Comparison of ENCODE assay signal across 30 mouse cellular contexts in the genomic region with DNA sequence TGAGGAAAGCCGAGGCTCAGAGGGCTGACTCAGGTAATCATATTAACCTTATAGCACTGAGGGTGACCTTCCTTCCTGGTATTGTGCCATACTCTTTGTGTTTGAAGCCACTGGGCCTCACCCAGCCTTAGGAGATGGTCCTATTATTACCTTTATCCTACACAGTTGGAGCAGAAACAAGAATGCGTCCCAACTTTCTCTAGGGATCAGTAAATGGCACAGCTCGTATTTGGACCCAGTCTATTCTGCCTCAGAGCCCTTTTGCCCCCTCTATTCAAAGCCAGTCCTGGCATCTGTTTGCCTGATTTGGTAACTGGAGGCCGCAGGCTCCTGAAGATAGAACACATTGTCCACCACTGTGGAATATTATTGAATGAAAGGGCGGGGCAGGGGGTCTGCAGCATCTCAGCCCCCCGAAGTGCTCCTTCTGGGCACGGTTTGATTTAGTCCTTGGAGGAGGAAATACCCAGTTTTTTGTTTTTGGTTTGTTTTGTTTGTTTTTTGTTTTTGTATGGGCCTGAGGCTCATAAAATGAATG. TPM values are rescaled to one million over a fixed set of nuclear protein-coding genes. Genes with fewer than 3 reads are reported as not detected.
DNase-seq lines count a peak whose midpoint lies in the region; ATAC-seq lines count a peak whose summit lies in the region.
"Had no signal": no experiment of that assay in that cellular context is flagged by ENCODE, and none has a peak within 500 bp of the region (broad histone marks: within the 10 kb centered on the region; RNA-seq: fewer than 3 reads in every experiment).

No protein-coding gene starts in this region.

- H3K27ac ChIP-seq in forebrain, embryonic 11.5 days (ENCODE audit: low read depth, low read length) = no peak overlapping the region
- H3K27ac ChIP-seq in forebrain, embryonic 10.5 days = no peak overlapping the region
- no peak overlapping the region for H3K27ac ChIP-seq in midbrain, embryonic 11.5 days (ENCODE audit: low read depth, low read length)
- H3K27ac ChIP-seq in midbrain, embryonic 15.5 days = no peak overlapping the region
- H3K27ac ChIP-seq: embryonic facial prominence, embryonic 13.5 days; embryonic facial prominence, embryonic 15.5 days; forebrain, embryonic 13.5 days; forebrain, embryonic 15.5 days had no signal

- DNase-seq in forebrain, embryonic 11.5 days (ENCODE audit: low spot score) = no peak
- DNase-seq in forebrain, embryonic 10.5 days (ENCODE audit: extremely low spot score, low spot score) = no peak
- peak; percentile 81 for DNase-seq in midbrain, embryonic 11.5 days (ENCODE audit: low spot score, missing footprints)
- peak; percentile 88 for DNase-seq in gonadal fat pad, adult 2 months (ENCODE audit: low read depth)
- DNase-seq in retina, postnatal 1 day = peak; percentile 28
- no peak for DNase-seq in adrenal gland, adult 18-20 months (ENCODE audit: low spot score in 2 of 2)
- no peak for DNase-seq in adrenal gland, adult 2 months
- DNase-seq: adrenal gland, adult 8-10 months; adrenal gland, postnatal 14 days; adrenal gland, postnatal 36 days; B cell, adult 2 months; cerebellum, adult 11 months; cerebellum, adult 18-20 months; cerebellum, adult 8-10 months; cerebellum, adult 9-11 months; cerebellum, postnatal 14 days; cerebellum, postnatal 36 days; embryo, embryonic 11 days; forebrain, postnatal 0 days had no signal

- H3K4me3 ChIP-seq in forebrain, embryonic 11.5 days (ENCODE audit: low read depth, low read length) = no peak overlapping the region
- no peak overlapping the region for H3K4me3 ChIP-seq in forebrain, embryonic 10.5 days
- no peak overlapping the region for H3K4me3 ChIP-seq in midbrain, embryonic 11.5 days (ENCODE audit: low read depth, low read length)
- no peak overlapping the region for H3K4me3 ChIP-seq in midbrain, embryonic 15.5 days
- H3K4me3 ChIP-seq: embryonic facial prominence, embryonic 13.5 days; embryonic facial prominence, embryonic 15.5 days; erythroblast, embryonic 14.5 days; forebrain, embryonic 13.5 days; forebrain, embryonic 15.5 days had no signal

- H3K4me2 ChIP-seq in forebrain, embryonic 11.5 days (ENCODE audit: low read depth, low read length, severe bottlenecking) = no peak overlapping the region
- H3K4me2 ChIP-seq in midbrain, embryonic 11.5 days = no peak overlapping the region
- no peak overlapping the region for H3K4me2 ChIP-seq in midbrain, embryonic 15.5 days
- H3K4me2 ChIP-seq: embryonic facial prominence, embryonic 13.5 days; embryonic facial prominence, embryonic 15.5 days; forebrain, embryonic 13.5 days; forebrain, embryonic 15.5 days had no signal

- no peak overlapping the region for H3K9ac ChIP-seq in forebrain, embryonic 11.5 days (ENCODE audit: low read length)
- no peak overlapping the region for H3K9ac ChIP-seq in midbrain, embryonic 11.5 days (ENCODE audit: low read length)
- no peak overlapping the region for H3K9ac ChIP-seq in midbrain, embryonic 15.5 days
- H3K9ac ChIP-seq: embryonic facial prominence, embryonic 13.5 days; embryonic facial prominence, embryonic 15.5 days; forebrain, embryonic 13.5 days; forebrain, embryonic 15.5 days; forebrain, postnatal 0 days had no signal

- H3K36me3 ChIP-seq in forebrain, embryonic 11.5 days (ENCODE audit: control insufficient read depth, insufficient read depth, low read length) = no peaks in the 10 kb centered on the region
- H3K36me3 ChIP-seq in forebrain, embryonic 10.5 days (replicated peaks) = no peaks in the 10 kb centered on the region
- no peaks in the 10 kb centered on the region for H3K36me3 ChIP-seq in midbrain, embryonic 11.5 days (ENCODE audit: control insufficient read depth, insufficient read depth, low read length)
- H3K36me3 ChIP-seq in midbrain, embryonic 15.5 days (replicated peaks) = no peaks in the 10 kb centered on the region
- H3K36me3 ChIP-seq: embryonic facial prominence, embryonic 13.5 days; embryonic facial prominence, embryonic 15.5 days; forebrain, embryonic 15.5 days; G1E had no signal

- H3K27me3 ChIP-seq in forebrain, embryonic 11.5 days (ENCODE audit: control insufficient read depth, insufficient read depth, low read length) = 0 out of 2 replicates have a peak, but pooled peaks cover 3% of the 10 kb centered on the region
- H3K27me3 ChIP-seq in forebrain, embryonic 10.5 days (ENCODE audit: poor library complexity, severe bottlenecking) = peaks cover 80% of the 10 kb centered on the region
- no peaks in the 10 kb centered on the region; the same call in 1 of the 2 replicates for H3K27me3 ChIP-seq in midbrain, embryonic 11.5 days (ENCODE audit: control insufficient read depth, insufficient read depth, low read length)
- no peaks in the 10 kb centered on the region for H3K27me3 ChIP-seq in midbrain, embryonic 15.5 days (replicated peaks)
- H3K27me3 ChIP-seq: CH12.LX; embryonic facial prominence, embryonic 15.5 days; forebrain, embryonic 15.5 days had no signal

- H3K4me1 ChIP-seq in forebrain, embryonic 11.5 days (replicated peaks; ENCODE audit: control insufficient read depth, insufficient read depth, low read length) = peaks cover 5% of the 10 kb centered on the region
- peaks cover 46% of the 10 kb centered on the region for H3K4me1 ChIP-seq in forebrain, embryonic 10.5 days
- H3K4me1 ChIP-seq in midbrain, embryonic 11.5 days (ENCODE audit: control insufficient read depth, insufficient read depth, low read length) = peaks cover 3% of the 10 kb centered on the region; the same call in 1 of the 2 replicates
- peaks cover 9% of the 10 kb centered on the region; the same call in 1 of the 2 replicates for H3K4me1 ChIP-seq in midbrain, embryonic 15.5 days

- 0 out of 2 replicates have a peak, but pooled peaks have one; percentile 6 for ATAC-seq in forebrain, embryonic 11.5 days (replicated peaks; ENCODE audit: low FRiP score)
- no peak for ATAC-seq in midbrain, embryonic 11.5 days (ENCODE audit: low FRiP score)
- ATAC-seq in midbrain, embryonic 15.5 days (replicated peaks) = no peak
- ATAC-seq: activated CD4-positive, CD25-positive, alpha-beta regulatory T cell, adult 4 months; CD4-positive, CD25-positive, alpha-beta regulatory T cell, adult 4 months; forebrain, embryonic 13.5 days; forebrain, embryonic 15.5 days; forebrain, postnatal 0 days; Patski had no signal

- no peaks in the 10 kb centered on the region for H3K9me3 ChIP-seq in forebrain, embryonic 11.5 days (ENCODE audit: control insufficient read depth, low read length)
- no peaks in the 10 kb centered on the region for H3K9me3 ChIP-seq in forebrain, embryonic 10.5 days
- no peaks in the 10 kb centered on the region for H3K9me3 ChIP-seq in midbrain, embryonic 11.5 days (ENCODE audit: control insufficient read depth, low read length)
- no peaks in the 10 kb centered on the region for H3K9me3 ChIP-seq in midbrain, embryonic 15.5 days
- H3K9me3 ChIP-seq: embryonic facial prominence, embryonic 13.5 days; embryonic facial prominence, embryonic 15.5 days; forebrain, embryonic 13.5 days; forebrain, embryonic 15.5 days; G1E had no signal

- WGBS in forebrain, embryonic 11.5 days = 22% methylated on average over 7 of the region's 7 CpGs
- WGBS in forebrain, embryonic 10.5 days = 38% methylated on average over 7 of the region's 7 CpGs
- WGBS in midbrain, embryonic 11.5 days = 60% methylated on average over 7 of the region's 7 CpGs
- 39% methylated on average over 7 of the region's 7 CpGs for WGBS in midbrain, embryonic 15.5 days

RNA-seq across cellular contexts. Expression of gene Dnajc6, which starts 8.1 kb away (rescaled TPM):
- 3.0 and 4.0 TPM in 2 replicates for polyA plus RNA-seq in forebrain, embryonic 11.5 days (2014; fragmentation: Nextera tagmentation; extraction: Ambion mirVana)
- 1.4 and 1.7 TPM in 2 replicates for polyA plus RNA-seq in forebrain, embryonic 10.5 days (2016; fragmentation: Nextera tagmentation; extraction: Ambion mirVana)
- polyA plus RNA-seq in midbrain, embryonic 11.5 days (2014; fragmentation: Nextera tagmentation; extraction: Ambion mirVana) = 4.3 and 5.2 TPM in 2 replicates
- 54.1 and 56.6 TPM in 2 replicates for polyA plus RNA-seq in midbrain, embryonic 15.5 days (2015; fragmentation: Nextera tagmentation; extraction: Ambion mirVana)
- polyA plus RNA-seq in gonadal fat pad, adult 2 months (2012; rRNA removed) = 1.8 and 2.7 TPM in 2 replicates
- total RNA-seq in adrenal gland, adult 18-20 months (2021) = 1 to 10 TPM; 5.0 to 5.4 TPM
- total RNA-seq in adrenal gland, adult 2 months (2021) = 1 to 10 TPM; 3.3 to 6.1 TPM
- polyA plus RNA-seq in adrenal gland, adult 2 months (2012; rRNA removed) = 0.91 and 1.3 TPM in 2 replicates
- total RNA-seq: CH12.LX had no signal
- polyA plus RNA-seq: erythroblast, embryonic 14.5 days; G1E had no signal

Comparison
In these comparisons a context has a peak if more than half of its experiments do, and no peak if none do; other contexts are left out.
1. DNase-seq: peak in midbrain, embryonic 11.5 days (single experiment), gonadal fat pad, adult 2 months (single experiment) and retina, postnatal 1 day (single experiment); none in forebrain, embryonic 11.5 days (single experiment), forebrain, embryonic 10.5 days (single experiment), adrenal gland, adult 18-20 months (0 of 2) and adrenal gland, adult 2 months (single experiment).